Mouse (Mus musculus) ES-E14 (cell line): ENCODE results near the gene Agbl5.

Experiments
- HCFC1 ChIP-seq: IDR thresholded peaks from 2 replicates; pipeline ENCODE4 v1.6.1; 2012; ENCODE audit warnings: low read length, inconsistent platforms, borderline replicate concordance; ENCODE audit not compliant: insufficient read depth
- ZNF384 ChIP-seq: IDR thresholded peaks from 2 replicates; pipeline ENCODE4 v1.6.1; 2012; ENCODE audit warnings: low read depth, low read length, inconsistent platforms

- TF ChIP-seq ZNF384: no peak
- TF ChIP-seq HCFC1: no peak
Measured at GRCm38 (mm10) chr5:30912156-30912555, 23.7 kb downstream of the Agbl5 start.
